Mouse (Mus musculus) lung, postnatal 36 days (tissue): ENCODE measurements at regions not wholly inside any gene's neighbourhood (a gene's known extent, or its start where the extent isn't known, plus 50 kb on each side); places are given as distances from the start of the nearest gene placed in this dataset.

Experiments used
- DNase-seq: peaks from one replicate; pipeline ENCODE4 v3.0.0; 2022; ENCODE audit warnings: mixed read lengths

DNA sequence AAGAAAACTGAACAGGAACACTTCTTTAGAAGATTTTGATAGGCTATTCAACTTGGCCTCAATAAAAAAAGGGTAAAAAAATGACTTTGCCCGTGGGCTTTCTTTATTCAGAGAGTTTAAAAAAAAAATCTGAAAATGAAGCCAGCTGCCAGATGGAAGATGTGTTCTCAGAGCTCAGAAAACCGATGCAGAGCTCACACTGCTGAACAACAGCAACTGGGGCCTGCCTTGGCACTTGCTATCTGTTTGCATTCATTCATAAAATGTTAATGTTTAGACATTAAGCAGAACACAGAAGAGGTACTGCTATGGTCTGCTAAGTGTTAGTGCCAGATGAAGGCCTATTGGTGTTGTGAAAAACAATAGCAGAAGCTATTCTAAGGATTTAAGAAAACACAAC lies 173.8 kb upstream of the Smc2 start:
- DNase-seq: no peak

- DNase-seq: no peak
Observed at GRCm38 (mm10) chr4:52282458-52282857, 156.6 kb upstream of the Smc2 start.

DNA sequence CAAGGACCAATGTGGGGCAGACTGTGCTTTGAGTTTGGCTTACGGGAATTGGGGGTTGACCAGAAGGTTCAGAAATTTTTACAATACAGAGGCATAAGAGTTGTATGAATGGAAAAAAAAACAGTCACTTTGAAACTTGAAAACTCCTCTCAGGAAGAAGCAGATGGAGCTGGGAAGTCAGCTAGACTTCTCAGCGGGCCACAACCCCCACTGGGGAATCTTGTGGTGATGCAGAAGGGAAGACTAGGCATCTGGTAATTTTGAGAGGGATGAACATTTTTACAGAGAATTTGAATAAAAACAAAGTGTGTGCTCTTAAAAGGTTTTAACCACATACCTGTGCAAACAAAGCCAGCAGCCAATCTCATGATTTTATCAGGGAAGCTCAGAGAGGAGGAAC lies 154.1 kb upstream of the Smc2 start:
- no peak for DNase-seq

DNA sequence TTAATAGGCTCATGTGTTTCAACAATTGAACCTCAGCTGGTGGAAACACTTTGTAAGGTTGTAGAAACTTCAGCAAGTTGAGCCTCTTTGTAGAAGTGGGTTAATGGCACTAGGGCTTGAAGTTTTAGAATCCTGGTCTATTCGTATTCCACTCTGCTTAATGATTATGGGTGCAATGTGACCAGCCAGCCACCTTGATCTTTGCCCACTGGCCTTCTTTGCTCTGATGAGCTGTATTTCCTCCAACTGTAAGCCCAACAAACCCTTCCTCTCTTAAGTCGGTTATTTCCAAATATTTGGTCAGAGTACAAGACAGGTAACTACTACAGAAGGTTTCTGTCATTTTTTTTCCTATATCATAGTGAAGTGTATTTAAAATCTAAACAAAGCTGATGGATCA lies 145.4 kb upstream of the Smc2 start:
- no peak for DNase-seq

DNA sequence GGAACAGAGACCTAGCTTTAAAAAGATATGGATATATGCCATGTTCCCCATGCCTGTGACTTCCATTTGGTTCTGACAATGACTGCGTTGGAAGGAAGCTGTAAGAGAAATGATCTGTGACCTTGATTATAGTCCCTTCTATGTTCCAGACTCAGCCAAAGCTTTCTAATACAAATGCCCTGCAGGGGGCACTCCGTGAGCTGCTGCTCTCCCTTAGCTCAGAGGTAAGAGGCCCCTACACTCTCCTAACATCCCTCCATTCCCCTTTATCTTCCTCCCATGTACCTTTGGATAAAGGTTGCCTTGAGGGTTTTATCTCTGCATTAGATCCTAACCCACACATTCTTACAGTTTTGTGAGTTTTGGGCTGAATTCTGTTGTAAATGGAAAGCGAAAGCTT lies 139.8 kb upstream of the Smc2 start:
- peak; percentile 2 for DNase-seq

GRCm38 (mm10) chr4:52301653-52302052 lies 137.4 kb upstream of the Smc2 start:
- DNase-seq: no peak

GRCm38 (mm10) chr4:52324300-52324699 lies 114.7 kb upstream of the Smc2 start:
- no peak for DNase-seq

DNA sequence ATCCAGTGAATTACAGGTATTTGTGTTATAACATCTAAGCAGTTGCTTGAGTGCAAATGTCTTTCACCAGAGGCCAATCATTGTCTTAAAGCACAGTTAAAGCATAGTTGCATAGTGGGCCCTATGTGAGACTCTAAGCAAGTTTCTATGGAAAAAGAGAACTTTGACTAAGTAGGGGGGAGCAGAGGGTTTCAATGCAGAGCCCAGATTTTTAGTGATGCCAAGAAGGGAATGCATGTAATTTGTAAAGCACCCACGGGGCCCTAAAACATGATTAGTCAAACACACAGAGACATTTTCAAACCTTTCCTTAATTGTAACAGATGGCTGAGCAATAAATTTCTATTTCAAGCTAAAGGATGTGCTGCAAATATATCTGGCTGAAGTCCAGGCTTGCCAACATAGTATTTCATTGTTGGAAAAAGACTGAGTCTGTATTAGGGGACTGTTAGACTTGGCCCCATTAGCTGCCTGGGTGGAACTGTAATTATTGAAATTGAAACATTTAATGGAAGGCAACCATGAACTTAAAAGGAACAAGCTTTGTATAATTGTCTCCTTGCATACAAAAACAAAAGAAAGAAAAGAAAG lies 107.6 kb upstream of the Smc2 start:
- DNase-seq: no peak

DNA sequence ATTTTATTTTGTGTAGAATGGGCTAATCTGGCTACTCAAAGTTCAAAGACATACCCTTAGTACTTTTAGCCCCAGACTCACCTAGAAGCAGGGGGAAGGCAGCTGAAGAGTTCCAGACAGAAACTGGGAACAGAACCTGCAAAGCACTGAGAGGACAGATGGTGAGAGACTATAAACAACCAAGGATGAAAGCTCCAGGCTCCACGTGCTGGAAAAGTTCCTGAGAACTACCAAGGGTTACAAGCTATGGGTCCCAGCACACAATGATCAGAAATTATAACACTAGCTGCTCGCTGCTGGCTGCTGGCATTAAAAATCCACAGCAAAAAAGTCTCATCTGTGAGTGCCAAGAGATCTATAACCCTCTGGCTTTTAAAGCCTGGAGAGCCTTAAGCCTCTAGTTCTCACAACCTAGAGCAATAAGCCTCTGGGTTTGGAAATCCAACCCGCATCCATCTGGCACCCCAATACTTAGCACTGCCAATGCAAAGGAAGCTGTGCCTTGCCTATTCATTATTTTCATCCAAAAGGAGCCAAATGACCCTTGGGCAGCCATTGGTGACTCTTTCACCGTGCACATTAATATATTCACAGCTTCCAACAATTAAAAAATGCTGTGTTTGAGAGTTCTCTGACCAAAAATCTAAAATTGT lies 102.6 kb upstream of the Smc2 start:
- DNase-seq: no peak

- DNase-seq: no peak
Observed at GRCm38 (mm10) chr4:52341245-52341644, 97.8 kb upstream of the Smc2 start.

- peak; percentile 40 for DNase-seq
Observed at GRCm38 (mm10) chr4:52361751-52362150, 77.3 kb upstream of the Smc2 start.

- no peak for DNase-seq
Observed at GRCm38 (mm10) chr4:52365866-52366265, 73.2 kb upstream of the Smc2 start.

DNA sequence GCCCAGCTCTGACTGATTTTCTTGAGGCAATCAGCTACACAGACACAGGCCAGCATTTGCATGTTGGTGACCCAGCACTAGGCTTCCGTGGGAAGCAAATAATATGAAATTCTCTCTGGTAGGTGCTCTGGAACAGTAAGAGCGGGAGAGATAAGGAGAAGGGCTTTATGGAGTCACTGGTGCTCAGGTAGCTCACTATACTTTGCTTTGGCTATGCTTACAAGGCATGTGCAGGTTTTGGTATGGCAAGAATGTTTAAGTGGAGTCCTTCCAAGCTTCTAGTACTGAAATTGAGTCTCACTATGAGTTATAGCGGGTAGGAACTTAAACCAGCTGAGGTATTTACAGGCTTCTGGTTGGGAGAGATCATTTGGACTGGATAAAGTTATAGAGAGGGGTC lies 70.5 kb upstream of the Smc2 start:
- peak; percentile 11 for DNase-seq
